ENCODE assay signal across 11 mouse cellular contexts in the genomic region with DNA sequence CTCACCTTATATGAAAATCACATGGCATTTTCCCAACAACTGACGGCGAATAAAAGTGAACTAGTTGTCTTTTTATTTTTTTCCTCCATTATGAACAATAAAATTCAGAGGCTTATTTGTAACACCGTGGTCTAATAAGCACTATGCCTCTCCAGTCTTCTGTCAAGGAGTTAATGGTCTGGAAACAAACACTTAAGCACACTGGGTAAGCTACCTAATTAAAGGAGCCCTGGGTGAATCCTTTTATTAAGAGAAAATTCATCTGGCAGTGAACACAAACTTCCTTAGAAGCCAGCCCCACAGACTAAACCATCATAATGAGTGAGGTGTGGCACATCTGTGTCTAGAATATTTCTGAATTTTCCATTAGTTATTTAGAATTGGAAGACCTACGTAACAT.
"Had no signal": no experiment of that assay in that cellular context is flagged by ENCODE, and none has a peak within 500 bp of the region (broad histone marks: within the 10 kb centered on the region; RNA-seq: fewer than 3 reads in every experiment).

No protein-coding gene starts in this region.

- H3K4me3 ChIP-seq: liver, embryonic 15.5 days; midbrain, embryonic 15.5 days; neural tube, embryonic 12.5 days had no signal

- H3K27ac ChIP-seq: kidney, postnatal 0 days; liver, embryonic 15.5 days; midbrain, embryonic 15.5 days; neural tube, embryonic 12.5 days; stomach, postnatal 0 days had no signal

- ATAC-seq: lung, postnatal 0 days; midbrain, embryonic 15.5 days had no signal

- H3K27me3 ChIP-seq: liver, embryonic 15.5 days; midbrain, embryonic 15.5 days; neural tube, embryonic 12.5 days had no signal

- H3K4me1 ChIP-seq: liver, embryonic 15.5 days; midbrain, embryonic 15.5 days; neural tube, embryonic 12.5 days had no signal

- H3K4me2 ChIP-seq: liver, embryonic 11.5 days; liver, embryonic 15.5 days; midbrain, embryonic 15.5 days; neural tube, embryonic 12.5 days had no signal

- H3K9ac ChIP-seq: liver, embryonic 15.5 days; midbrain, embryonic 15.5 days; neural tube, embryonic 12.5 days had no signal

- DNase-seq: left cerebral cortex, postnatal 4 days; lung, adult 2 months; lung, postnatal 36 days; thymus, postnatal 4 days had no signal

- H3K36me3 ChIP-seq: liver, embryonic 15.5 days; midbrain, embryonic 15.5 days; neural tube, embryonic 12.5 days had no signal

- H3K9me3 ChIP-seq: liver, embryonic 15.5 days; midbrain, embryonic 15.5 days; neural tube, embryonic 12.5 days had no signal
